Mouse (Mus musculus) stomach, embryonic 16.5 days (tissue): ENCODE results near the gene Hspb1. TPM values are rescaled to one million over a fixed set of nuclear protein-coding genes. Genes with fewer than 3 reads are reported as not detected.

Source experiments
- polyA plus RNA-seq: library from polyadenylated mRNA; unstranded; fragments of >200 nt; fragmentation: Nextera tagmentation; extraction: Ambion mirVana; gene quantifications from 2 replicates; pipeline ENCODE4 v1.2.1, GENCODE M21; 2015

Hspb1 gene
- polyA plus RNA-seq, 1 experiment from 2014 or later: 649 TPM

Other genes starting within 250 kb of the Hspb1 start
- 136 and 177 TPM in 2 replicates for gene Por, start 217.9 kb upstream of the Hspb1 start, polyA plus RNA-seq
- gene Tmem120a, start 143.5 kb upstream of the Hspb1 start, polyA plus RNA-seq: 44.1 and 46.0 TPM in 2 replicates
- gene Styxl1, start 109.5 kb upstream of the Hspb1 start, polyA plus RNA-seq: 0.27 TPM in 1 of 2 replicates, not detected in the other
- 547 and 553 TPM in 2 replicates for gene Mdh2, start 109.4 kb upstream of the Hspb1 start, polyA plus RNA-seq
- gene Srrm3, start 81.0 kb upstream of the Hspb1 start, polyA plus RNA-seq: 1.2 TPM in 2 replicates
- 195 and 199 TPM in 2 replicates for gene Ywhag, start 46.7 kb downstream of the Hspb1 start, polyA plus RNA-seq
- 1.4 and 2.9 TPM in 2 replicates for gene Ssc4d, start 86.6 kb downstream of the Hspb1 start, polyA plus RNA-seq
- 1.8 and 2.0 TPM in 2 replicates for gene Zp3, start 92.2 kb downstream of the Hspb1 start, polyA plus RNA-seq
- 23.7 and 24.5 TPM in 2 replicates for gene Dtx2, start 106.9 kb downstream of the Hspb1 start, polyA plus RNA-seq
- 34.0 and 38.2 TPM in 2 replicates for gene Upk3b, start 150.6 kb downstream of the Hspb1 start, polyA plus RNA-seq
- gene Upk3bl, start 166.6 kb downstream of the Hspb1 start, polyA plus RNA-seq: 190 and 227 TPM in 2 replicates
- gene Rasa4, start 196.0 kb downstream of the Hspb1 start, polyA plus RNA-seq: 9.6 and 9.7 TPM in 2 replicates
- 198 and 202 TPM in 2 replicates for gene Polr2j, start 228.7 kb downstream of the Hspb1 start, polyA plus RNA-seq
- 25.0 and 26.3 TPM in 2 replicates for gene Lrwd1, start 248.2 kb downstream of the Hspb1 start, polyA plus RNA-seq
- 15.5 and 18.0 TPM in 2 replicates for gene Alkbh4, start 248.2 kb downstream of the Hspb1 start, polyA plus RNA-seq